Mouse (Mus musculus) liver, adult (tissue): ENCODE measurements around the gene Xcl1.

Experiments
- GATA4 ChIP-seq: IDR thresholded peaks from 2 replicates; pipeline ENCODE4 v1.6.1; 2014; ENCODE audit warnings: mild to moderate bottlenecking, low read length; ENCODE audit not compliant: insufficient replicate concordance

The Xcl1 gene

GRCm38 (mm10) chr1:164931135-164931534 is 4.2 kb downstream of the Xcl1 start:
- no peak for TF ChIP-seq GATA4

GRCm38 (mm10) chr1:164930006-164930405 is 5.3 kb downstream of the Xcl1 start:
- TF ChIP-seq GATA4, result no peak

- no peak for TF ChIP-seq GATA4
Measured at GRCm38 (mm10) chr1:164926534-164927160, 8.7 kb downstream of the Xcl1 start.

- no peak for TF ChIP-seq GATA4
Measured at GRCm38 (mm10) chr1:164905047-164905446, 30.3 kb downstream of the Xcl1 start.

- TF ChIP-seq GATA4, result no peak
Measured at GRCm38 (mm10) chr1:164900696-164901095, 34.6 kb downstream of the Xcl1 start.

GRCm38 (mm10) chr1:164900226-164900625 is 35.1 kb downstream of the Xcl1 start:
- TF ChIP-seq GATA4, result no peak

- TF ChIP-seq GATA4, result no peak
Measured at GRCm38 (mm10) chr1:164899506-164899905, 35.8 kb downstream of the Xcl1 start.

- no peak for TF ChIP-seq GATA4
Measured at GRCm38 (mm10) chr1:164898846-164899351, 36.4 kb downstream of the Xcl1 start.

GRCm38 (mm10) chr1:164897163-164897817 is 38.0 kb downstream of the Xcl1 start:
- no peak for TF ChIP-seq GATA4

GRCm38 (mm10) chr1:164896211-164897145 is 38.8 kb downstream of the Xcl1 start:
- TF ChIP-seq GATA4, result no peak

GRCm38 (mm10) chr1:164895806-164896205 is 39.5 kb downstream of the Xcl1 start:
- TF ChIP-seq GATA4, result no peak

- TF ChIP-seq GATA4, result no peak
Measured at GRCm38 (mm10) chr1:164890366-164890765, 45.0 kb downstream of the Xcl1 start.

GRCm38 (mm10) chr1:164888563-164888962 is 46.8 kb downstream of the Xcl1 start:
- TF ChIP-seq GATA4, result no peak

GRCm38 (mm10) chr1:164887775-164888174 is 47.6 kb downstream of the Xcl1 start:
- no peak for TF ChIP-seq GATA4

- TF ChIP-seq GATA4, result no peak
Measured at GRCm38 (mm10) chr1:164881891-164882290, 53.4 kb downstream of the Xcl1 start.
